Mouse (Mus musculus): ENCODE measurements around the gene Parp8.

DNA sequence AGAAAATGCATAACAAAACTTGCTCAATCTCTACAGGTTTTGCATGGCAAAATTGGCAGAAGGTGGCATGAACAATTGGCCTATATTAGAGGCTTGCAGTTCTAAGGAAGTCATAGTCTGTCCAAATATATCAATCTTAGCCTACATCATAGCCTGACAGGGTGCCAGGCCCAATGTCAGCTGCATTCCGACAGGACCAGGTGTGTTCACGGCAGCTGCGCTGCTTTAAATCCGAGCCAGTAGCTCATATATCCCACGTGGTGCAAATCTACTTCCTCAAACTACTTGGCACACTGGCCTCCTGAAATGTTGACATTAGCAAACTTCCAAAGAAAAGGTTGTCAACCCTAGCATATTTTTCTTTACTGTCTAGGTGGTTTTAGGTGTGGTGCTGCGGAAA is 6.2 kb upstream of the Parp8 start:
- TF ChIP-seq POLR2A (IDR thresholded peaks at IDR 0.05; ENCODE audit: low read depth, low read length) (no peak), CTCF (IDR thresholded peaks at IDR 0.05; ENCODE audit: borderline replicate concordance, insufficient read depth, low read length) (no peak)

All from embryonic fibroblast, embryonic 13.5 days (primary cell).